Mouse (Mus musculus) gastrocnemius, adult 8-10 months (tissue): Measurements from ENCODE around the gene 6030468B19Rik. TPM values are rescaled to one million over a fixed set of nuclear protein-coding genes. Genes with fewer than 3 reads are reported as not detected.

ENCODE experiments used
- DNase-seq, 2 experiments: peaks; one replicate each; pipeline ENCODE4 v3.0.0; 2022; ENCODE audit warnings: low spot score in 2 of 2
- total RNA-seq, 4 experiments: library from RNA; stranded (reverse); gene quantifications; 2 replicates each; pipeline ENCODE4 v1.2.4; 2022

6030468B19Rik gene
- not detected for total RNA-seq

DNA sequence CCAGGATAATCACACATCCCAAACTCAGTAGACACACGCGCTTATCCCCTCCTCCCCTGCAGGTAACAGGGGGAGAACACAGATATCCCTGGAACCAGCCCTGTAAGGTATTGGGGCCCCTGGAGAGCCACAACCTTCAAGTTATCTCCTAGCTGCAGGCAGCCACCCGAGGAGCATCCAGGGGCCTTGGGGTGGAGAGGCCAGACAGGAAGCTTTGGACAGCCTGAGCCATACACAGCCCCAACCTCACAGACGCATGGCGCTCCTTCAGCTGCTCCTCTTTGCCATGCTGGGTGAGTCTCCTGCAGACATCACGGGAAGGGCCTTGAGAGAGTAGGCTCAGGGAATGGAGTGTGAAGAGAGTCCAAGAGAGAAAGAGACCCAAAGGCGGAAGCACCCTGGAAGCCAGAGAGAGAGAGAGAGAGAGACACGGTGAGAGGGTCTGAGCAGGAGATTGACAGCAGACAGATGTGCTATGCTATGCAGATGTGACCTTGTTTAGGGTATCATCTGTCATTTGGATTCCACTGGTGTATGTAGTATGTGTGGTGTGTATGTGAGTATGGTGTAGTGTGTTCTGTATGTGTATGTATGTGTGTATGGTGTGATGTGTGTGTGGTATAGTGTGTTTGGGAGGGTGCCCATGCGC is at the start of gene 6030468B19Rik:
TSS of gene 6030468B19Rik (plus strand) at position 150 of the 649 bp plus-strand sequence.
- no peak for DNase-seq

DNA sequence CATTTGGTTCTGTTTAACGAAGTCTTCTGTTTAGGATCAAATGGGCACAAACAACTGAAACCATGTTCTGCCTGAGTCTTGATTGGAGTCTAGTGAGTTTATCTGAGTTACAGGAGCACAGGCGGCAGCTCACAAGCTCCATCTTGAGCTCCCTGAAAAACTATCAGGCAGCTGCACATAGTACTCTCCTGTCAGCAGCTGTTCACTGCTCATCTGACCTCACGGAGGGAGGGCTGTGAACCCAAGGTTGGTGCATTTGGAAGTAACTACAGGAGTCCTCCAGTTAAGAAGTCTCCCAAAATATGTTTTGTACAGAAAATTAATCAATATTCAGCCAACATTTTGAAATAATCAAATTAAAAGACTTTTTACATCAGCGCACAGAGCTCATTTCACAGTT is 48.8 kb upstream of the 6030468B19Rik start:
- no peak for DNase-seq

DNA sequence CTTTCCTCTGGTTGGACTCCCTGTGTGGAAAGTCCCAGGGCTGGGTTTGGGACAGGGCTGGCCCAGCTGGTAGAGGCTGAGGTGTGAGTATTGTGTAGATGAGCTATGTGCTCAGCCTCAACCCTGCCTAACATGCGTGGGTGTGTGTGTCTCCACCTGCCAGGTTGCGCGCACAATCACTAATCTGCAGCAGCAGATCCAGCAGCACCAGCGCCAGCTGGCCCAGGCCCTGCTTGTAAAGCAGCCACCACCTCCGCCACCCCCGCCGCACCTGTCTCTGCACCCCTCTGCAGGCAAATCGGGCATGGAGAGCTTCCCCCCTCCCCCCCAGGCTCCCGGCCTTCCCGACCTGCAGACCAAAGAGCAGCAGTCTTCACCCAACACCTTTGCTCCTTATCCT is 48.0 kb upstream of the 6030468B19Rik start:
- DNase-seq = peak in 1 of 2 experiments; percentile 38

DNA sequence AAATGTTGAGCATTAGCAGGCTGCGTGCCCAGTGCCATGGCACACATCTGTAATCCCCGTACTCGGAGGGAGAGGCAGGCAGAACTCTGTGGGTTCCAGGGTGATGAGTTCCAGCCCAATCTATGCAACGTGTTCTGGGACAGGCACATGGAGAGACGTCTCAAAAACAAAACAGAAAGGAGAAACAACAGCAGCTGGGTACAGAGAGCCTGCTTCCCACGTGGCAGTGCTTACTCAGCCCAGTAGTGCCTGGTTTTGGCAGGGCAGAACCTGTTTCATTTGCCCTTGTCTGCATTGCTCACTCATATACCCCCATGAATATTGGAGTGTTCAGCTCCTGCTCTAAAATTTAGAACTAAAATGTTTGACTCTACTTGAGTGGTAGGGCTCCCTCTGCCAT is 45.9 kb upstream of the 6030468B19Rik start:
- no peak for DNase-seq

DNA sequence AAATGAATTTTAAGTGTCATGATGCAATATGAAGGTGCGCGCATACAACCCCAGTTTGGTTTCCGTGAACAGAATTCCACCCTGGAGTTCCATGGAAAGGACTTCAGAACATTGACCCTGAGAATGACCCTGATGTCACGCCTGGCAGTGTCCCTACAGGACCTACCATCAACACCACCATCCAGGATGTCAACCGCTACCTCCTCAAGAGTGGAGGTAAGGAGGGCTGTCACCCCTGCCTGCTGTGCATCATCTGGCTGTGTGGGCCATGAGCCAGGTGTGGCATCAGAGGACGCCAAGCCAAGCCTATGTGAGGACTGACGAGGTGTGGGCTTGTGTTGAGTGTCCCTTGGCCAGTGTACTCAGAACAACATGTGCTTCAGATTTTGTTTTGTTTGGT is 41.6 kb upstream of the 6030468B19Rik start:
- DNase-seq = no peak

DNA sequence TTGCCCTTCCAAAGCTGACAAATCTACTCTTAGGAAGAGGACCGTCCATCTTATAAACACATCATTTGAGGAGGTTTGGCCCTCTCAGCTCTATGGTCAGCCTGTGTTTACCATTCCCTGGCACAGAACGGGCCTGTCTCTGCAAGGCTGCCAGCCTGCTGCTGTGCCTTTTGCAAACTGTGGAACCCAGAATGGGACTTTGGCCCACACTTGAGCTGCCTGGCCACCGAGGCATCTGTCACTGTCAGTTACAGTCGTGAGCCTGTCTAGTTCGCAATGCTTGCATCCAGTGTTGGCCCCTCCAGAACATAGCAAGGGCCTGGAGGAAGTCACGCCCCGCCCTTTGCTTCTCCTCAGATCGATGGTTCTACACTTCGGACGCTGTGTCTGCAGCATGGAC is 38.2 kb upstream of the 6030468B19Rik start:
- DNase-seq = peak in 1 of 2 experiments; percentile 45

DNA sequence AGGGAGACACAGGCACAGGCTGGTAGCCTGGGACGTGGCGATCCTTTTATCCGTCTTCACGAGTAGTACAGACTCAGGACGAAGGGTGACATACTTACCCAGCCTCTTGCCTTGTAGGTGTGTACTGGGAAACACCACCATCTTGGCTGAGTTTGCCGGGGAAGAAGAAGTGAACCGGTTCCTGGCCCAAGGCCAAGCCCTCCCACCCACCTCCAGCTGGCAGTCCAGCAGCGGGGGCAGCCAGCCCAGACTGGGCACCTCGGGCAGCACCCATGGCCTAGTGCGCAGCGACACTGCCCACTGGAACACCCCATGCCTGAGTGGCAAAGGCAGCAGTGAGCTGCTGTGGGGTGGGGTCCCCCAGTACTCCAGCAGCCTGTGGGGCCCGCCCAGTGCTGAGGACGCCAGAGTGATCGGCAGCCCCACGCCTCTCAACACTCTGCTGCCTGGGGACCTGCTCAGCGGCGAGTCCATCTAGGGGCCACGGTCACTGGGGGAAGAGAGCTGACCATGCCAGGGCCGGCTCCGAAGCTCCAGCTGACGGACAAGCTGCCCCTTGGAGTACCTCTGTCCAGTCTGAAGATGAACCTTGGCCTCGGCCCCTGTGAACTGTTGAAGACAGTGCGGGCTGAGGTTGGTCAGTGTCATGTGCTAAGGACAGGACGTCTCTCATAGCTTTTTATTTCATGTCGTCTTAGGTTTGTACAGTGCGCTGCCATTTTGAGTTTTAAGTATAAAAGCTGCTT is 36.9 kb upstream of the 6030468B19Rik start:
- DNase-seq = no peak

DNA sequence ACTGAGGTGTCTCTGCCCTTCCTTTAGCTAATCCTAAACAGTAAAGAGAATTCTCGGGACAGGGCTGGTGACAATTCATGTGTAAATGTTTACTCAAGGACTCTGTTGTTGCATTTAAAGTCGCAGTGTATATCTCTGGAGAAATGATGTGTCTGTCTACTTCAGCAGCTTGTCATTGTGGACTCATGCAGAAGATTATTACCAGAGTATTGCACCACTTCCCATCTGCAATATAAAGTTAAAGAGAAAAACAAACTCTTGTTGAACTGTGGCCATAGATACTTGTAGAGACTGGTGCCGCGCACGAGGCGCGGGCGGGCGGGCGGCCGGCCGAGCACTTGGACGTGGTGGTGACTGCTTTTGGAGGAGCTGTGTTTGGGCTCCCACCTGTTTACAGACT is 35.7 kb upstream of the 6030468B19Rik start:
- no peak for DNase-seq

DNA sequence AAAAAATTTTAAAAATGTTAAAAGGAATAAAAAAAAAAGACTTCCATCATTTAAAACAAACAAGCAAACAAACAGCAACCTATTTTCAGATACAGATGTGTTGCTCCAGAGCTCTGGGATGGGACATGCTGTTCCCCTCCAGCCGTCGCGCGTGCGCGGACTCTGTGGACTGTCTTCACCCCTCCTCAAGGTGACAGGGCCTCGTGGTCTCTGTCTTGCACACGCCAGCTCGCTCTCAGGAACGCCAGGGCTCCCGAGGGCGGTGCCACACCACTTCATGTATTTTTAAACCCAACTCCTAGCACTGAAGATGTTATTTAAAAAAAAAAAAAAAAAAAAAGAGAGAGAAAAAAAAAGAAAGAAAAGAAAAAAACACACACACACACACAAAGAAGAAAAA is 35.2 kb upstream of the 6030468B19Rik start:
- no peak for DNase-seq

DNA sequence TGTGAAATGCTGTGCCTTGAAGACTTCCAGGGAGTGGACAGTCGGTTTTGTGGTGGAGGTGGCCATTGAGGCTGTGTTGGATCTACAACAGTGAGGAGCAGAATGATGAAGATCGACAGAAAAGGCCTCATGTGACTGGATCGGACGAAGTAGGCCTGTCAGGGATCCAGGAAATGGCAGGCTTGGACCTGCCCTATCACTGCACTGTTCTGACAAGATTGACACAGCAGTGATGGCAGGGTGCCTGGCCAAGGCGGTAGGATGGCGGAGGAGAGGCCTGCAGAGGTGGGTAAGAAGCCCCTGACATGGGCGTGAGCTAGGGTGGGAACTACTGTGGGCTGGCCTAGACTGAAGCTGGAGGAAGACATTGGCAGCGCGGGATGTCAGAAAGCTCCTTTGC is 33.1 kb upstream of the 6030468B19Rik start:
- no peak for DNase-seq

DNA sequence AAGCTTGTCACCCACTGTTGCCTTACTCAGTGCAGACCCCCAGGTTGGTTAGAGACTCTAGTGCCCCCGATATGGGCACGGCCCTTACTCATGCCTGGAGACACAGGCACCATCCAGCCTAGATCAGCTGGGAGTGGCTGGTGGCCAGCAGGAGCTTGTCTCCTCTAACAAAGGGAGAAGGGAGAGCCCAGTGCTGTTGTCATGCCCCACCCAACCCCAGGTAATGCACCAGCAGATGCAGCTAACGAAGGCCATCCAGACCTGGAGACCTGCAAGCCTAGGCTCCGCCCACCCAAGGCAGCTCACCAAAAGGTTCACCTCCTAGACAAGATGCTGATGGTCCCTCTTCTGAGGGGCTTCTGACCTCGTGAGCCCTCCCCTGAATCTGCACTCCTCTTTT is 32.1 kb upstream of the 6030468B19Rik start:
- no peak for DNase-seq

DNA sequence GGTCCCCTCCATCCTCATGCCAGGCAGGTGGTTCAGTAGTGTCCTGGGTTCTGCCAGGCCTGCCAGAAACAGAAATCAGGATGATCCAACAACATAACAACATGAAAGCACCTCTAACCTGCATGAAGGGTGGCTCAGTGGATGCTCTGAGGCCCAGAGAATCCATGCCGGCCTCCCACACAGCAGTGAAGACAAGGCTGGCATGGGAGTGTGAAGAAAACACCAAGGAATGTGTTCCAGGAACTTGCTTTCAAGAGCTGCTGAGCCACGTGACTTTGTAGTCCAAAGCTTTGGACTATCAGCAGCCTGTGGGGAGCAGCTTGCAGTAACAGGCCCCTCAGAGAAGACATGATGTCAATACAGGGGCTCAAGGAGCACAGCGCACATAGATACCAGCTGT is 31.2 kb upstream of the 6030468B19Rik start:
- no peak for DNase-seq

DNA sequence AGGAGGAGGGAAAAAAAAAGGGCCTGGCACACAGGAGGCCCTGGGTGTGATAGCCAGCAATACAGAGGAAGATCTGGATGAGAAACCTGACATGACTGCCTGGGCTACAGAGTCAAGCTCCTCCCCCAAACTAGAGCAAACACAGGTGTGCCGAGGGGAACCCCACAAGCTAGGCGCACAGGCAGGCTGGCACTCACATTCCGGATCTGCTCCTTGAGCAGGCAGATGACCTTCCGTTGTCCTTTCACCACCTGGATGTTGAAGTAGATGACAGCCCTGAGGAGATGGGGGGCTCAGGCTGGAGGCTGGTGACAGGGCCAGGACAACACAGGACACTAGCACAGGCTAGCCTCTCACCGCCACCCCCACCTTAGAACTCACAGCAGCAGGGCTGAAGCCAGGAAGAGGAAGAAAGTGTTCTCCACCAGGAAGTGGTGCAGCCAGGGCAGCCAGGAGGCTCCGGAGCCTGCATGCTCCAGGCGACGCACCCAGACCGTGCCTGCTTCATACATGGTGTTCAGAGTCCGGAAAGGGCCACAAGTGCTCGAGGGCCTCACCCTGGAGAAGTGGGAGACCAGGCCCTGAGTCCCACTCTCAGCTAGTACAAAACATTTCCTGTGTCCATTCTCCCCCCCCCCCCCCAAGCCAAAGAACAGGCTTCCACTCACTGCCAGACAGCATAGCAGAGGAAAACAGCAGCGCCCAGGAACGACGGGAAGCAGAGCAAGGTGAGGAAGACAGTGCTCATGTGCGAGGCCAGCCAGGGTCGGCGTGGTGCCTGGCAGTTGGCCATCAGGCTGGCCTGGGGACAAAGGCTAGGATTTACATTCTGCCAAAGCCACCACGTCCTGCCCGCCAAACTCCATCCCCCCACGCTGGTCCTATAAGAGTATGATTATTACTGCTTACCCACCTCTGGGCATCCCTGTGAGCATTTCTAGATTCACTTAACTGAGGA is 28.5 kb upstream of the 6030468B19Rik start:
- DNase-seq = no peak

DNA sequence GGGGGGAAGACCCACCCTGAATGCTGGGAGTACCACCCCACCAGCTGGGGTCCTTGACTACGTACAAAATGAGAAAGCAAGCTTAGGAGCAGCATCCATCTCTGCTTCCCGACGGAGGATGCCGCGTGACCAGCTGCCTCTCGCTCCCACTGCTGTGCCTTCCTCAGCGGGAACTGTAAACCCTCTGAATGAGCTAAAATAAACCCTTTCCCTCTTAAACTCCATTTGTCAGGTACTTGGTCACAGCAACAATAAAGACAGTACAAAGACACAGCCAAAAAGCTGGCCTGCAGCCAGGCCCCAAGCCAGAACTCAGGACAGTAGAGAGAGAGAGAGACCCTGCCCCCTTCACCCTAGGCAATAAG is 27.8 kb upstream of the 6030468B19Rik start:
- no peak for DNase-seq

DNA sequence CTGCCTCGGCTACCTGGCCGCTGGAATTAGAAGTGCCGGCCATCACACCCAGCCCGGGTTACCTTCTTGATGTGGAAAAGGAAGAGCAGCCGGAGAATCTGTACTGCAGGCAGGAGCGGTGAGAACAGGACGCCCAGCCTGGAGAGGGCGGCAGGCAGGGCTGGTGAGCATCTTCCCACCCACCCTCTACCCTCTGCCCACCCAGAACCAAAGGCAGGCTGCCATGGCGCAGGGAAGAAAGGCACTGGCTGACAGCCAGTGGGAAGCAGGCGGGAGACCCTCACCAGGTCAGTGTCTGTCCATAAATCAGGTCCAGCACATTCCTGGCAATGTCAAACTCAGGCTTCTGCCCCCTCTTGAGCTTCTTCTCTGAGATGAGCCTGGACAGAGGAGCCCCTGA is 27.1 kb upstream of the 6030468B19Rik start:
- DNase-seq = no peak

DNA sequence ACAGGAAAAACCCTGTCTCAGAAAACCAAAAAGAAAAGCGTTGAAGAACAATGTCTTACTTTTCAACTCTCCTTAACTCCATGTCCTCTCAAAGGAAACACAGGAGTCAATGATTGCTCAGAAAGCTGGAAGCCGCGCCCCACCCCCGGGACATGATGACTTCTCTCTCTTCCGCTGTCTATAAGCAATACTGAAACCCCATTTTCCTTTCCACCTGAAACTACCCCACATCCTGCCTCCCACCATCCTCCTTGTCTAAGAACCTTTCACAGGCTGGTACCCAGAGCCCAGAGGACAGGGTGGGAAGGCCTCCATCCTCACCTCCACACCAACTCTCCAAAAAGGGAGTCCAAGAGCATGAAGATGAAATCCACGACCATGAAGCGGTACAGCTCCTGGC is 25.1 kb upstream of the 6030468B19Rik start:
- no peak for DNase-seq

DNA sequence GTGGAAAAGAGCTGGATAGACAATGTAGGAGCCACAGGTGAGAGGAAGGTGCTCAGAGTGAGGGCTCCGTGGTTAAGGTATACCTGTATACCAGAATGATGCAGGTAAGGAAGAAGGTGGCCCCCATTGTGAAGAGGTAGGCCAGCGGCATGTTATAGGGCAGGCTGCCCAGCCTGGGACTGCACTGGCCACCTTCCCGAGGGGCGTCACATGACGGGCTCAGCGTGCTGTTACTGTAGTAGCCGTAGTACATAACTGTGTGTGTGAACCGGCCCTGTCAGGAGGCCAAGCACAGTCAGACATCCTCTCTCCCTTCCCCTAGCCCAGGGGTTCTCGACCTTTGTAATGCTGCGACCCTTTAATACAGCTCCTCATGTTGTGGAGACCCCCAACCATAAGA is 22.5 kb upstream of the 6030468B19Rik start:
- DNase-seq = no peak

DNA sequence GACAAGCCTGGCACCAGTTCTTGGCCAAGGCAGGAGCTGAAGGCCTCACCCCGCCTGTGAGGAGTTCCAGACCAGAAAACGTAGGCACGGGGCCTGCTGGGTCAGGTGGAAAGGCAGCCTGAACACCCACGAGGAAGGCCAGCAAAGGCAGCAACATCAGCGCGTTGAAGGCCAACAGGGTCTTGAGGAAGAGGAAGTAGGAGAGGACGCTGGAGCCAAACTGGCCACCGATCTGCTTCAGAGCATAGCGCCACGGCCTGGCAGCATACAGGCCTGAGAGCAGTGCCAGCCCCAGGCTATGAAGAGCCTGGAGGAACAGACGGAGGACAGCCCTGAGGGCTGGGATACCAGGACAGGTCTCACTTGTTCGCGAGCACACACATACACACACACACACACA is 21.9 kb upstream of the 6030468B19Rik start:
- DNase-seq = no peak

DNA sequence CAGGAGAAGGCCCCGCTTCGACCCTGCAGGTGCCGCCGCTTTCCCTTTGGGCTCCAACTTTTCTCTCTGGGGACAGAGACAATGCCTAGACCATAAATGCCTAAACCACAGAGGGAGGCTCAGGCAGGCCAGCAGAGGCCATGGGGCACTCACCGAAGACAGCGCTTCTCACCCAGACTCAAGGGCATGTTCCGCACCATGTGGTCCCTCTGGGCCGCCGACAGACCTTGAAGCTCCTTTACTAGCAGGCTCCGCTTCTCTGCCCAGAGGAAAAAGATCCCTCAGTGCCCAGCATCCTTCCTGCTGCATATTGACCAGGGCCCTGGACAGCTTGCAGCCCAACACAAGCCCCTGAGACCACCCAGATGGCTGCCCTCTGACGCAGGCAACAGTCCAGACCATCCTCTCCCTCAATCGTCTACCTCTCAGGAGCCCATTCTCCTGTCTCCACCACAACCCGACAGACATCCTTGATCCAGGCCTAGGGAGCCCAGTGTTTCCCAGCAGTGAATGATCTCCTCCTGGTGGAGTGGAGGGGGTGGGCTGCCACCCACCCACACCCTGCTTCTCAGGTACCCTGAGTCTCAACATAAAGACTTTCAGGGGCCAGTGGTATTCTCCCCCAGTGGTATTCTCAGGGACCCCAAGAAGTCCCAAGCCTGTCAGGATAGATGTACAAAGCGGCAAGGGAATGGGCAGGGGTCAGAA is 21.2 kb upstream of the 6030468B19Rik start:
- DNase-seq = no peak

DNA sequence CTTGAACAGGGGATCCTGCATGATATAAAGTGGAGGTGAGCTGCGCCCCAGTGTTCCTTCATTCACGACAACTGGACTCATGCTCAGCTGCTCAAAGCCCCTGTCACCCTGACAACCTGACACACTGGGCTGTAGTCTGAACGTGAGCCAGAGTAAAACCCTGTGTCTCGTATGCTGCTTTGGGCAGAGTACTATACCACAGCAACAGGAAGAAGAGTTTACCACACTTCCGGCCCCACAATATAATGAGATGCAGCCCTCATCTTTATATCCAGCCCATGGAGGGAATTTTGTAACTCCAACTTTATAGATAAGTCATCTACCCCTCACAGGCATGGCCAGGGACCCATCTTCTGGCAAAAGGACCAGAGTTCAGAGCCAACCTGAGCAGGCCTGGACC is 20.3 kb upstream of the 6030468B19Rik start:
- no peak for DNase-seq

DNA sequence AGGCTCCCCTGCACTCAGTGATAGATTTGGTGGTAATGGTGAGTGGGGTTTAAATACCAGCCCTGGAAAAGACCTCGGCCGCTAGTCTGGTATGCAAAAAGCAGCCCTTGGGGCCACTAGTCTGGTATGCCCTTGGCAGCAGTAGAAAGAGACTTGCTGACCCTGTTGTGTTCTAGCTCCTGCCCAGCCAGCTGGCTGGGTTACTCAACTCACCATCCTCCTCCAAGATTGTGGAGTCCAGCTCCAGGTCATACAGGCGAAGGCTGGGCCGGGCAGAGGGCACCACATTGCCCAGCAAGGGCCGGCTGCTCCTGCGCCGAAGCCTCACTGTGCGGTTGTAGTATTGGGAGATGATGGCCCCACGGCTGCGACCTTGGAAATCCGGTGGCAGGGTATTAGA is 19.4 kb upstream of the 6030468B19Rik start:
- DNase-seq = no peak
